Mouse (Mus musculus) stomach, embryonic 15.5 days (tissue): ENCODE measurements around the gene Tsen34. TPM values are rescaled to one million over a fixed set of nuclear protein-coding genes. Genes with fewer than 3 reads are reported as not detected.

Experiments used
- ATAC-seq: fragments of 200-750 bp; cut with Nextera tagmentation; 2 replicates; pipeline ENCODE4 v1.8.0; 2017; ENCODE audit warnings: low read depth, moderate number of reproducible peaks, moderate TSS enrichment; ENCODE audit not compliant: insufficient read depth, low FRiP score
- H3K27ac ChIP-seq: fragments of 300-500 bp; sonication (generic); 2 replicates; pipeline ENCODE4 v1.5.1; 2015; ENCODE audit warnings: mild to moderate bottlenecking, inconsistent platforms
- H3K27me3 ChIP-seq: fragments of 300-500 bp; sonication (generic); replicated peaks from 2 replicates; pipeline ENCODE4 v1.6.1; 2015; ENCODE audit warnings: inconsistent platforms
- H3K36me3 ChIP-seq: fragments of 300-500 bp; sonication (generic); 2 replicates; pipeline ENCODE4 v1.6.1; 2015; ENCODE audit warnings: inconsistent platforms
- H3K4me1 ChIP-seq: fragments of 300-500 bp; sonication (generic); 2 replicates; pipeline ENCODE4 v1.6.1; 2015; ENCODE audit warnings: inconsistent platforms
- H3K4me2 ChIP-seq: fragments of 300-500 bp; sonication (generic); 2 replicates; pipeline ENCODE4 v1.6.1; 2015; ENCODE audit warnings: mild to moderate bottlenecking, inconsistent platforms
- H3K4me3 ChIP-seq: fragments of 300-500 bp; sonication (generic); replicated peaks from 2 replicates; pipeline ENCODE4 v1.5.1; 2015; ENCODE audit warnings: inconsistent platforms
- H3K9ac ChIP-seq: fragments of 300-500 bp; sonication (generic); 2 replicates; pipeline ENCODE4 v1.6.1; 2015; ENCODE audit warnings: inconsistent platforms
- H3K9me3 ChIP-seq: fragments of 300-500 bp; sonication (generic); 2 replicates; pipeline ENCODE4 v1.6.1; 2016; ENCODE audit warnings: inconsistent platforms
- WGBS: fragments of 180-500 bp; shearing (Covaris S2); methylation state at CpG from one replicate; pipeline ENCODE4 v1.1.7; 2015; 5-methylcytosine and 5-hydroxymethylcytosine counted together
- polyA plus RNA-seq: library from polyadenylated mRNA; unstranded; fragments of >200 nt; fragmentation: Nextera tagmentation; extraction: Ambion mirVana; gene quantifications from 2 replicates; pipeline ENCODE4 v1.2.1, GENCODE M21; 2015

The Tsen34 gene
- polyA plus RNA-seq, result 248 and 261 TPM in 2 replicates

- no peak; the same call in none of the 2 replicates for ATAC-seq
Measured at GRCm38 (mm10) chr7:3692382-3692986, at the start of gene Tsen34. TSS of gene Tsen34 (plus strand) at chr7:3692863.

GRCm38 (mm10) chr7:3643412-3643811 lies 49.3 kb upstream of the Tsen34 start:
- H3K4me2 ChIP-seq, result peak overlapping the region; percentile 79; the same call in 1 of the 2 replicates
- ATAC-seq, result no peak
- WGBS, result 67% methylated on average over 5 of the region's 5 CpGs

More at GRCm38 (mm10) chr7:3692382-3692986, at the start of gene Tsen34:
- no peaks in the 10 kb centered on the region for H3K27me3 ChIP-seq
- H3K4me2 ChIP-seq, result peak within 1 kb of the TSS; percentile 78
- peak within 1 kb of the TSS; percentile 97 for H3K27ac ChIP-seq
- H3K9ac ChIP-seq, result peak within 1 kb of the TSS; percentile 81
- WGBS, result under 1% methylated on average over 49 of the region's 49 CpGs
- H3K4me1 ChIP-seq, result peaks cover 10% of the 10 kb centered on the region
- H3K36me3 ChIP-seq, result 0 out of 2 replicates have a peak, but pooled peaks cover 11% of the 10 kb centered on the region
- H3K9me3 ChIP-seq, result no peaks in the 10 kb centered on the region
- H3K4me3 ChIP-seq, result peak within 1 kb of the TSS; percentile 71

GRCm38 (mm10) chr7:3643843-3644242 lies 48.8 kb upstream of the Tsen34 start:
- H3K4me1 ChIP-seq, result peaks cover 27% of the 10 kb centered on the region
- H3K9me3 ChIP-seq, result no peaks in the 10 kb centered on the region
- no peak overlapping the region for H3K9ac ChIP-seq
- peak overlapping the region; percentile 98 for H3K4me3 ChIP-seq
- H3K27ac ChIP-seq, result peak overlapping the region; percentile 75; the same call in 1 of the 2 replicates
- H3K27me3 ChIP-seq, result no peaks in the 10 kb centered on the region
- peaks cover 31% of the 10 kb centered on the region for H3K36me3 ChIP-seq
- peak overlapping the region; percentile 79 for H3K4me2 ChIP-seq
- no peak for ATAC-seq
- WGBS, result 15% methylated on average over 9 of the region's 9 CpGs

More at GRCm38 (mm10) chr7:3643412-3643811, 49.3 kb upstream of the Tsen34 start:
- Histone ChIP-seq H3K9ac (no peak overlapping the region), H3K9me3 (no peaks in the 10 kb centered on the region), H3K4me3 (no peak overlapping the region; the same call in 1 of the 2 replicates), H3K27ac (no peak overlapping the region), H3K4me1 (peaks cover 27% of the 10 kb centered on the region), H3K27me3 (no peaks in the 10 kb centered on the region), H3K36me3 (peaks cover 35% of the 10 kb centered on the region)

GRCm38 (mm10) chr7:3644348-3644671 lies 48.4 kb upstream of the Tsen34 start:
- Histone ChIP-seq H3K27me3 (no peaks in the 10 kb centered on the region), H3K9ac (no peak overlapping the region), H3K4me1 (peaks cover 27% of the 10 kb centered on the region), H3K36me3 (peaks cover 26% of the 10 kb centered on the region; the same call in 1 of the 2 replicates), H3K27ac (peak overlapping the region; percentile 75), H3K4me3 (peak overlapping the region; percentile 98), H3K4me2 (peak overlapping the region; percentile 79), H3K9me3 (no peaks in the 10 kb centered on the region)
- no peak for ATAC-seq
- 1% methylated on average over 11 of the region's 11 CpGs for WGBS

- ATAC-seq, result peak; percentile 98
- H3K27me3 ChIP-seq, result no peaks in the 10 kb centered on the region
- 0% methylated on average over 58 of the region's 58 CpGs for WGBS
Measured at GRCm38 (mm10) chr7:3644672-3645487, 47.8 kb upstream of the Tsen34 start, which contains the start of gene Cnot3. TSS of gene Cnot3 (plus strand) at chr7:3645268.

GRCm38 (mm10) chr7:3645488-3646025 lies 47.1 kb upstream of the Tsen34 start:
- H3K27me3 ChIP-seq, result no peaks in the 10 kb centered on the region
- peak overlapping the region; percentile 99 for H3K27ac ChIP-seq
- peak overlapping the region; percentile 72 for H3K4me2 ChIP-seq
- ATAC-seq, result no peak
- peaks cover 27% of the 10 kb centered on the region for H3K4me1 ChIP-seq
- H3K9ac ChIP-seq, result peak overlapping the region; percentile 100
- peak overlapping the region; percentile 98 for H3K4me3 ChIP-seq
- H3K9me3 ChIP-seq, result no peaks in the 10 kb centered on the region
- 0% methylated on average over 52 of the region's 58 CpGs for WGBS
- H3K36me3 ChIP-seq, result peaks cover 16% of the 10 kb centered on the region

More at GRCm38 (mm10) chr7:3644672-3645487, 47.8 kb upstream of the Tsen34 start, which contains the start of gene Cnot3:
- Histone ChIP-seq H3K27ac (peak within 1 kb of the TSS; percentile 99), H3K4me1 (peaks cover 27% of the 10 kb centered on the region), H3K9ac (peak within 1 kb of the TSS; percentile 100), H3K4me2 (peak within 1 kb of the TSS; percentile 79), H3K9me3 (no peaks in the 10 kb centered on the region), H3K4me3 (peak within 1 kb of the TSS; percentile 98), H3K36me3 (peaks cover 21% of the 10 kb centered on the region; the same call in 1 of the 2 replicates)

GRCm38 (mm10) chr7:3646188-3646587 lies 46.5 kb upstream of the Tsen34 start:
- ATAC-seq, result no peak
- H3K27ac ChIP-seq, result 0 out of 2 replicates have a peak overlapping the region, but pooled peaks have one; percentile 99
- H3K4me3 ChIP-seq, result peak overlapping the region; percentile 98
- H3K9ac ChIP-seq, result peak overlapping the region; percentile 100
- H3K36me3 ChIP-seq, result peaks cover 16% of the 10 kb centered on the region
- H3K4me1 ChIP-seq, result peaks cover 27% of the 10 kb centered on the region
- H3K4me2 ChIP-seq, result peak overlapping the region; percentile 72
- WGBS, result 10% methylated on average over 9 of the region's 9 CpGs
- no peaks in the 10 kb centered on the region for H3K9me3 ChIP-seq
- H3K27me3 ChIP-seq, result no peaks in the 10 kb centered on the region

GRCm38 (mm10) chr7:3646641-3647040 lies 46.0 kb upstream of the Tsen34 start:
- 45% methylated on average over 4 of the region's 4 CpGs for WGBS
- H3K4me3 ChIP-seq, result peak overlapping the region; percentile 98
- no peaks in the 10 kb centered on the region for H3K27me3 ChIP-seq
- peaks cover 16% of the 10 kb centered on the region for H3K36me3 ChIP-seq
- no peak for ATAC-seq
- H3K9ac ChIP-seq, result peak overlapping the region; percentile 100
- H3K9me3 ChIP-seq, result no peaks in the 10 kb centered on the region
- peak overlapping the region; percentile 72 for H3K4me2 ChIP-seq
- no peak overlapping the region for H3K27ac ChIP-seq
- peaks cover 27% of the 10 kb centered on the region for H3K4me1 ChIP-seq

- no peak for ATAC-seq
- Histone ChIP-seq H3K4me3 (no peak overlapping the region), H3K9me3 (no peaks in the 10 kb centered on the region), H3K4me1 (no peaks in the 10 kb centered on the region), H3K36me3 (peaks cover 95% of the 10 kb centered on the region), H3K27me3 (no peaks in the 10 kb centered on the region), H3K27ac (no peak overlapping the region), H3K9ac (no peak overlapping the region), H3K4me2 (no peak overlapping the region)
- WGBS, result 82% methylated on average over 4 of the region's 4 CpGs
Measured at GRCm38 (mm10) chr7:3656966-3657365, 35.7 kb upstream of the Tsen34 start.

GRCm38 (mm10) chr7:3658578-3658977 lies 34.1 kb upstream of the Tsen34 start:
- no peaks in the 10 kb centered on the region for H3K4me1 ChIP-seq
- no peaks in the 10 kb centered on the region for H3K9me3 ChIP-seq
- H3K9ac ChIP-seq, result no peak overlapping the region
- no peak overlapping the region for H3K27ac ChIP-seq
- no peak overlapping the region for H3K4me2 ChIP-seq
- no peak overlapping the region for H3K4me3 ChIP-seq
- 90% methylated on average over 14 of the region's 14 CpGs for WGBS
- no peaks in the 10 kb centered on the region for H3K27me3 ChIP-seq
- no peak for ATAC-seq
- peaks cover 90% of the 10 kb centered on the region for H3K36me3 ChIP-seq

GRCm38 (mm10) chr7:3664524-3665214 lies 28.0 kb upstream of the Tsen34 start:
- peak; percentile 42 for ATAC-seq
- Histone ChIP-seq H3K27me3 (no peaks in the 10 kb centered on the region), H3K9me3 (no peaks in the 10 kb centered on the region), H3K4me3 (peak overlapping the region; percentile 69), H3K9ac (peak overlapping the region; percentile 84; the same call in 1 of the 2 replicates), H3K4me1 (peaks cover 12% of the 10 kb centered on the region), H3K36me3 (peaks cover 32% of the 10 kb centered on the region), H3K27ac (peak overlapping the region; percentile 92), H3K4me2 (peak overlapping the region; percentile 55)
- WGBS, result 27% methylated on average over 15 of the region's 15 CpGs
